Mouse (Mus musculus) inflammation-experienced regulatory T-cells, adult 16 weeks (primary cell): ENCODE measurements around the gene Qtrt2. TPM values are rescaled to one million over a fixed set of nuclear protein-coding genes. Genes with fewer than 3 reads are reported as not detected.

Experiments used
- polyA plus RNA-seq: library from polyadenylated mRNA; unstranded; fragments of 100-300 nt; shearing (Covaris generic); gene quantifications from one replicate; pipeline ENCODE4 v1.2.1, GENCODE M21; 2017

Qtrt2 gene
- polyA plus RNA-seq = 27.6 TPM

GRCm38 (mm10) chr16:43926341-43926859 is at the start of gene Qtrt2:
TSS of gene Qtrt2 (minus strand) at chr16:43926809.

DNA sequence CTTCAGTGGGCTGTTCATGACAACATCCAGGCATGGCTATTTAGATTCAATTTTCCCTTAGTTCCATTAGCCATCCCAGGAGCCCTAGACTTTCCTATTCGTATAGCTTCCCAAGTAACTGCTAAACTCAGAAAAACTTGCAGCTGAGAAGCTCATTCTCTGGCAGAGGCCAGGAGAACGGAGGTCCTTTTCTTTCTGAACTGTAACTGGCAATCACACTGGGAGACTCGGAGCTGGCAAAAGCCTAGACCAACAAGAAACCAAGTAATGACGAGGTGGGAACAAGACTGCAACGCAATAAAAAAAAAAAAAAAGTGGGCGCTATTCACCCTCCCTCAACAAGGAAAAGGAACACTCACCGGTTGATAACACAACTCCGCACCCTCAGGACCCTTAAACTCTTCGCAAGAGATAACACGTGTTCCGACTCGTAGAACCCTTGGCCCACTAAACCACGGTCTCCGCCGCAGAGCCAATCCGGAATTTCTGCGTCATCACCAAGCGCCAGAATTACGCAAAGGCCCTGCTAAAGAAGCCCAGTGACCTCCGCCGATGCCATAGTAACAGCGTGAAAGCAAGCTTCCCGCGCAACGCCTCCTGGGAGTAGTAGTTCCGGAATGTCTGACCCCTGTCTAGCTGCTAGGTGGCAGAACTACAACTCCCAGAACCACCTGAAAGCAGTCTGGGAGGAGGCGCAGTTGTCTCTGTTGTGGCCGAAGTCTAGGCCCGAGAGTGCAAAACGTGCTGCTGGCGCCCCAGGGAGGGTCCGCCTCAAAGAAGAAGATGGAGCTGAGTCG is 37.2 kb downstream of the Qtrt2 start, which contains the start of gene Ccdc191:
TSS of gene Ccdc191 (plus strand) at position 593 of the 797 bp plus-strand sequence.

Other genes starting within 250 kb of the Qtrt2 start
- not detected for gene Drd3, start 172.8 kb downstream of the Qtrt2 start, polyA plus RNA-seq
- gene Ccdc191, start 37.0 kb downstream of the Qtrt2 start, polyA plus RNA-seq = 17.0 TPM
- gene Zdhhc23, start 53.0 kb upstream of the Qtrt2 start, polyA plus RNA-seq = 4.0 TPM
- gene Gramd1c, start 136.5 kb upstream of the Qtrt2 start, polyA plus RNA-seq = 6.4 TPM
- 39.2 TPM for gene Atp6v1a, start 212.9 kb upstream of the Qtrt2 start, polyA plus RNA-seq
- gene Naa50, start 213.0 kb upstream of the Qtrt2 start, polyA plus RNA-seq = 51.1 TPM
- 2.2 TPM for gene Usf3, start 246.4 kb upstream of the Qtrt2 start, polyA plus RNA-seq